Mouse (Mus musculus) lung, postnatal 4 days (tissue): ENCODE measurements around the gene Trmt61a.
"Not testable (repeated sequence)": the region's sequence is repeated elsewhere in the genome, so short reads cannot be mapped to it uniquely, and the experiment has no call there.

ENCODE experiments used
- DNase-seq, 2 experiments: peaks; one replicate each; pipeline ENCODE4 v3.0.0; 2021

Gene Trmt61a

DNA sequence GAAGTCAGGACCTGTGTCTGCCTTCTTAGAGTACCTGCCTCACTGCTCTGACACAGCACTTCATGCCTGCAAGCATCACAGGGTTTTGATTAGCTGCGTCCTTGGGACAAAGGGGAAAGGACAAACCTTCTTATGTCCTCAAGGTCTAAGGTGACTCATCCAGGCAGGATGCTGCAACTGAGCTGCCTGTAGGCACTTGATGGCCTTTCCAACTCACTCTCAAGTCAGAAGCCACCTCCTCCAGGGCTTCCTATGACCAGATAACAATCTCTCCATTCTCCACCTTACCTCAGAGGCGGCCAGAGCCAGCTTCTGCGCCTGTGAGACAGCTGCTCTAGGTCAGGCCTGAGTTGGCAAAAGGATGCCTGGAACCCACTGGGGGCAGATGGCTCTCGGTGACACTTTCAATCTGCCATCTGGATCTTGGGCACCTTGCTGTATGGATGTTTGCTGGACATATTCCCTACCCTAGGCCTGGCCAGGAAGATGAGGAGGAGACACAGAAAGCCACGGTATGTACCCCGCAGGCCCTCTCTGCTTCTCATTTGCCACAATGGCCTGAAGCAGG lies 20.5 kb downstream of the Trmt61a start:
- peak in 1 of 2 experiments; percentile 22 for DNase-seq

DNA sequence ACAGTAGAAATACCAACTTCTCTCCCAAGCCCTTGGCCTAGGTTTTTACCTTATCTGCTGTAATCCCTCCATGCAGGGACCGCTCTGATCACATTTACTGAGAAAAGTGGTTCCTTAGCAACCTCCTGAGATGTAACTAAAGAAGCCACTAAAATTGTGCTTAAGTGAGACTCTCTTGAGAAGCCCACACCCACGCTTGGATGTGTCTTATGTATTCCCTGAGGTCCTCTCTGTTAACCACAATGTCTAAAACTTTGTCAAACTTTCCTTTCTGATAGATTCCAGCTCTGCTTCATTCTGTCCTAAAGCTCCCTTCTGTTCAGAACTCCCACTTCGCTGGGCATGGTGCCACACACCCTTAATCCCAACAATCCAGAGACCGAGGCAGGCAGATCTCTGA lies 21.6 kb downstream of the Trmt61a start:
- no peak for DNase-seq

DNA sequence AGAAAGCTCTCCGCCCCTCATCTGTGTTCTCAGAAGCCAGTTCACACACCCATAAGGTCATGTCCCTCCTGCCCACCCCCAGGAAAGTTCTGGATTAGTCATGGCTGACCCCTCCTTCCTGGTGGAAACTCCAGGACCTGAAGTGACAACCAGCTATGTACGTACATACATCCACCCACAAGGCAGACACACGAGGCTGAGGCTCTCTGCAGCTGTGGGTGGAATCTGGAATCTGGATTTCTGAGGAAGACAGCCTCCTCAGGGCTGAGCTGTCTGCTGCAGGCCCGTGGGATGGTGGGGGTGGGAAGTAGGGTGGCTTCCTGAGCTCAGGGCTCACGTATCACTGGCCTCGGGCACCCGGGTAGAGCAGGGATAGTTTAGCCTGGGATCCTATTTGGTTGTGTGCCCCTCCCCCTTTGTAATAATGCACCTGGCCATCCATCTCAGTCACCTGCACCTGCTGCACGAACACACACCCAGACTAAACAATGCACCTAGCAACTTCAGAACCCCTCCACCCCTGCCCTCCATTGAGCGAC lies 23.1 kb downstream of the Trmt61a start:
- DNase-seq, result no peak

DNA sequence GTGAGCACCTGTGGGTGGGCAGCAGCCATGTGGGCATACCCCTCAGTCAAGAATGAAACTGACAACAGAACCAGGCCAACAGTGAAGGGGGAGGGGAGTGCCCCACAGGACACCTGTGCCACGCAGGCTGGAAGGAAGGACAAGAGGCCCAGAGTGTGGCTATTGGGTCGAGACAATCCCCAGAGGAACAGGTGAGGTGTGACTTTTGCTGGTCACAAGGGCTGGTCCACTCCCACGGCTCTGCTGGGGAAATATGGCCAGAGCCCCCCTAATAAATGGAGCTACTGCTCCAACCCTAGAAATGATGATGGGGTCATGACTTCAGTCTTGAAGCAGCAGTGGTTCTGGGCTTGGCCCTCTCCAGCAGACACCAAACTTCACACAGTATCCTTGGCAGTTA lies 25.4 kb downstream of the Trmt61a start:
- DNase-seq, result no peak

DNA sequence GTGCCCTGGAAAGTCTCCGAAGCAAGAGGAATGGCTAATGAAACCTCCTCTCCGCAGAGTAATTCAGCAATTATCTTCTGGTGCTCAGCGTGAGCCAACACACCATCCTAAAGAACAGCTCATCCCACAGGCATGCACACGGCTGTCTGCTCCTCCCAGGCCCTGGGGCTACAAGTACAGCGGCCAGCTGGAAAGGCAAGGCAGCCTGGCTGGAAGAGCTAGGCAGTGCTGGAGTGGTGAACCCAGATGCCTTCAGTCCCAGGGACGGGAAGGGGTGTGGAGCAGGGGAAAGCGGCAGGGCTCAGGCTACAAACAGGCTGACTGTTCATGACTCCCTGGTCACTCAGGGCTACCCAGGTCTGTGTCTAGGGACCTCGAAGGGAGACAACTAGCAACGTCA lies 26.7 kb downstream of the Trmt61a start:
- peak; percentile 66 to 85 for DNase-seq

DNA sequence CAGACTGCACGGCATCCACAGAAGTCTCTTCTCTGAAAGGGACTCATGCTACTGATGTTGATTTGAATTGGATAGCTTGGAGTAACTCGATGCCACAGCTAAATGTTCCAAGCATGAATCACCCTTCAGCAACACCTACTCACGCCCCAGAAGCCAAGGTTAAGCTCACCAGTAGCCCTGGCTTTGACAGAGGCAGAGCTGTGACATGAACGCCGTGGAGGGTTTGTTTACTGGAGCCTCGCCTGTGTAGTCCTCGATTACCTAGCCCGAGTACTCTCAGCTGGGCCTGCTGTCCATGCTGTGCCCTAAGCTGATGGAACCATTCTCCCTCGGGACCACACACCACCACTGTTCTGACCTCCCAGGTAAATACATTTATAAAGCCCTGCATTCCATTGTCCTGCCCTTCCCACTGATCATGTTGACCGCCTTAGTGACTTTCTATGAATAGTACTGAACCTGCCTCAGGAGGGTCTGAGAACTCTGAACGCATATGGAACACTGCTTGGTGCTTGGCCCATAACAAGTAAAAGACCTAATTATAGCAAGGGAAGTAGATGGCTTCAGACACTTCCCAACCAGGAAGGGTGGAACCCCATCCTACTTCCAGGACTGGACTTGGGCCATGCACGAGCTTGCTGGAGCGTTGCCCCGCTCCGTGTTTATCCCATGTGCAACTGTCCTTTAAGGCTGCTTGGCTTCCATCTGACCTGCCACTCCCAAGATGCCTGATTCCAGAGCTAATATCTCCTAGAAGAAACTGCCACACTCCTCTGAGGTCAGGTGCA lies 27.5 kb downstream of the Trmt61a start:
- peak; percentile 78 to 90 for DNase-seq

DNA sequence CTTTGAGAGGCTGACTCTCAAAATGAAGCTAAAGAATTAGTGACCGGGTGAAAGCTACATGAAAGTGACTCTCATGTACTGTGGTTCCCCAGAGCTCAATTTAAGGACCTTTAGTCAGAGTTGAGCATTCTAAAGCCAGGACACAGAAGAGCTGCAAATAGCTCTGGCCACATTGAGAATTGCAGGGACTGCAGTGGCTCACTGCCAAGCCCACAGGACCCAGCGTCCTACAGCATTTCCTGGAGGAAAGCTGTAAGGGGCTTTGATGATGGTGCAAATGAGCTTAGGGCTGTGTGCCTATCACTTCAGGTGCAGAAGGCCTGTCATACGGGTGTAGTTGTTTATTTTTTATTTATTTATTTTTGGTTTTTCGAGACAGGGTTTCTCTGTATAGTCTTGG lies 30.3 kb downstream of the Trmt61a start:
- peak in 1 of 2 experiments; percentile 32 for DNase-seq

DNA sequence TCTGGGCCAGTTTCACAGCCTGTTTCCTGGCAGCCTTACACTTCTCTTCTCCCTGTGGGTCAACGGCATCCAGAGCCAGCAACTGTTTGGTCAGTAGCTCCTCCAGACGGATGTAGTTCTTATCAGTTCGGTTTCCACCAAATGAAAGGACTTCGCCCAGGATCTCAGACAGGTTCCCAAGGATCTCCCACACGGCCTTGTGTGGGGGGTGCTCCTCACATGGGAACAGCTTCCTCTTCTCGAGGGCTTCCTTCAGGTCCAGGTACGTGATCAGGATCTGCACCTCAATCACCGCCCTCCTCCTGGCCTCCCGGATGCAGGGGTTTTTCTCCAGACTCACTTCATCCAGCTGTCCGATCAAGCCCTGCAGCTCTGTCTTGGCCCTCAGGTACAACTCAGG lies 32.2 kb downstream of the Trmt61a start:
- DNase-seq, result no peak

DNA sequence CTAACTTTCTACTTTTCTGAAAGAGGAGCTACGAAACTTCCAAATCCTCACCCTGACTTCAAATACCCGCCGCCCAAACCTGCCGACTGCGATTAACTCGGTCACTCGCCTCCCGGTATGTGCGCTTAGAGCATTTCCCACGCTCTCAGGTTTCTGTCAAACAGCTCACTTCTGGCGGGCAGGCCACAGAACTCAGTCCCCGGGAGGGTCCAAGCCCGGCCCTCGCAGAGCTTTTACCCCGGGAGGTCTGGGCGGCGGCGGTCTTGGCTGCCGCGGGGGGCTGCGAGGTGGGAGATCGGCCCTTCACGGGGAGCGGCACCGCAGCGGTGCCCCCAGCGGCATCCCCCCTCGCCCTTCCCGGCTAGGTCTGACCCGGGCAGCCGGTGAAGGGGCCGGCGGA lies 34.6 kb downstream of the Trmt61a start:
- DNase-seq, result peak in 1 of 2 experiments; percentile 42

DNA sequence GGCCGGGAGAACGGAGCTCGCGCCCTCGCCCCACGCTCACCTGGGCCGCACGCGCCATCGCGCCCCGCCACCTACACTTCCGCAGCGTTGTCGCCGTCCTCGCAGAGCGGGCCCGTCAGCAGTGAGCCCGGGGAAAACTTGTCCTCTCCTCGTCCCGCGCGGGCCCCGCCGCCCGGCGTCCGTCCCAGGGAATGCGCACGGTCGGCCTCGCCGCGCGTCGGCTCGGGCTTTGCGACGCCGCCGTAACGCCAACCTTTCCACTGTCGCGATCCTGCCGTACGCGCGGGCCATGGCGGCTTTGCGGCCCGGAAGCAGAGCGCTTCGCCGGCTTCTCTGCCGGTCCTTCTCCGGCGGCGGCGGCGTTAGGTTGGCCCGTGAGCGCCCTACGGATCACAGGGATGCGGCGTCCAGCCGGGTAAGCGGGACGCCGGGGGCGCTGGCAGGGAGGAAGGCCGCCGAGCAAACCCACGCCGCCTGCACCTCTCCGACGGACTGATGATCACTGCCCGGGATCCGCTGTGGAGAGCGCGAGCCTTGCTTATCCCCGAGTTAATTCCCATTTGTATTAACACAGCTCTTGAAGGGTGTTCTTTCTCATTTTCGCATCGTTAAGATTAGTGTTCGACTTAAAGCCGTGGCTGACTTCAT lies 35.2 kb downstream of the Trmt61a start, which contains the start of the genes Bag5 and Apopt1:
TSS of gene Bag5 (minus strand) at position 254 of the 648 bp plus-strand sequence.
TSS of gene Apopt1 (plus strand) at position 258 of the 648 bp plus-strand sequence.
- peak; percentile 94 to 96 for DNase-seq

DNA sequence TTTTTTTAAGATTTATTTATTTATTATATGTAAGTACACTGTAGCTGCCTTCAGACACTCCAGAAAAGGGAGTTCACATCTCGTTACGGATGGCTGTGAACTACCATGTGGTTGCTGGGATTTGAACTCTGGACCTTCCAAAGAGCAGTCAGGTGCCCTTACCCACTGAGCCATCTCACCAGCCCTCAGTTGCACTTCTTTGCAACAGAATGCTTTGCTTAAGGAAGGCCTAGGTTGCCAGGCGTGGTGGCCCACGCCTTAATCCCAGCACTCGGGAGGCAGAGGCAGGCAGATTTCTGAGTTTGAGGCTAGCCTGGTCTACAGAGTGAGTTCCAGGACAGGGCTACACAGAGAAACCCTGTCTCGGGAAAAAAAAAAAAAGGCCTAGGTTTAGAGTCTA lies 36.0 kb downstream of the Trmt61a start:
- DNase-seq, result not testable (repeated sequence)

DNA sequence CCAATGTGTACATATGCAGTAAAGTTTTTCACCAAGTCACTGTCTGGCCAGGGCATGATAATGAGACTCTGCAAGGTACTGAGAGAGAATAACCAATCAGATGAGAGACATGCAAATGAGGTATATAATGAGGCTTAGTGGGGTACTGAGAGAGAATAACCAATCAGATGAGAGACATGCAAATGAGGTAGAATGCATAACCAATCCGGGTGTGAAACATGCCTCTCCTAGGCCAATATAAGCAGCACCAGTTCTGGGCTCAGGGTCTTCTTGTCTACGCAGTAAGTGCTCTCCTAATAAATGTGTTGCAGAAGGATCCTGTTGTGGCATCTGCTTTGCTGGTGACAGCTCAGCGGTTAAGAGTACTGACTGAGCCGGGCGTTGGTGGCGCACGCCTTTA lies 38.6 kb downstream of the Trmt61a start:
- DNase-seq, result no peak

DNA sequence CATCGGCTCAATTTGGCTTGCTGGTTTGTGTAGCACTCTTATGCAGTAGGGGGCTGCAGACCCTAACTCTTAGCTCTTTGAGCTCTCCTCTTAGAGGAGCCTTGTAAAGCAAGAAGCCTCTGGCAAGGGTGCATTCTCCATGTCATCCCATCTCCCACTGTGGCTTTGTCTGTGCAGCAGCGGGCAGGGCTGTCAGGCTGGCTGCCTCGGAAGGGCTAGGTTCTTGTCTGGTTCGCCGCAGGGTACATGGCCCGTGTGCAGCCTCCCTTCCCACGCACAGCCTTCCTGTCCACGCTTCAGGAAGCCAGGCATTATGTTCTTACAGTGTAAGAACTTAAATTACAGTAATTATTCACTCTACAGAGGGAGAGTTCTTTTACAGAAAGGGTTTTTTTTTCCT lies 40.8 kb downstream of the Trmt61a start:
- no peak for DNase-seq

DNA sequence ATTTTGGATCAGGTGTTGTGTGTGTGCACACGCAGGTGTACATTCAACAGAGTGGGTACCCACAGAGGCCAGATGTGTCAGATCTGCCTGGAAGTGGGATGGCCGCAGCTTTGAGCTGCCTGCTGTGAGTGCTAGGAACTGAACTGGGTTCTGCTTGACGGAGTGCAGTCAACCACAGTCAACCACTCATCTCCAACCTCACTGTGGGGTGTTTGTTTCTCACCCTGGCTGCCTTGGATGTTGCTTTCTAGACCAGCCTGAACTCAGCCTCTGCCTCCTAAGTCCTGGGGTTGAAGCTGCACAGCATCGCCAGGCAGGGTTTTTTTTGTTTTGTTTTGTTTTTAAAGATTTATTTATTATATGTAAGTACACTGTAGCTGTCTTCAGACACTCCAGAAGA lies 42.3 kb downstream of the Trmt61a start:
- DNase-seq, result no peak

DNA sequence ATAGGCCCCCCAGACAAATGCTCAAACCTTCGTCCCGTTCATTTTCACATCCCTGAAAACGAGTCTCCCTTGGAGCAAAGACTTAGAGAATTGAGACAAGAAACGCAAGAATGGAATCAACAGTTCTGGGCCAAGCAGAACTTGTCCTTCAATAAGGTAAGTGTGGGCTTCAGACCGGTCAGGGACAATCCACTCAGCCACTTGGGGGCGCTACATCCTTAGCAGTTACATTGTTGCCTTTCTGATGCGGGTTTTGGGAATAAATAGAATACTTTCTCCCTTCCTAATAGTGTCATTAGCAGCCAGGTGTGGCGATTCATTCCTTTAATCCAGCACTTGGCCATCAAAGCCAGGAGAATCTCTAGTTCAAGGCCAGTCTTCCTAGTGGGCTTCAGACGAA lies 44.7 kb downstream of the Trmt61a start:
- peak in 1 of 2 experiments; percentile 56 for DNase-seq

DNA sequence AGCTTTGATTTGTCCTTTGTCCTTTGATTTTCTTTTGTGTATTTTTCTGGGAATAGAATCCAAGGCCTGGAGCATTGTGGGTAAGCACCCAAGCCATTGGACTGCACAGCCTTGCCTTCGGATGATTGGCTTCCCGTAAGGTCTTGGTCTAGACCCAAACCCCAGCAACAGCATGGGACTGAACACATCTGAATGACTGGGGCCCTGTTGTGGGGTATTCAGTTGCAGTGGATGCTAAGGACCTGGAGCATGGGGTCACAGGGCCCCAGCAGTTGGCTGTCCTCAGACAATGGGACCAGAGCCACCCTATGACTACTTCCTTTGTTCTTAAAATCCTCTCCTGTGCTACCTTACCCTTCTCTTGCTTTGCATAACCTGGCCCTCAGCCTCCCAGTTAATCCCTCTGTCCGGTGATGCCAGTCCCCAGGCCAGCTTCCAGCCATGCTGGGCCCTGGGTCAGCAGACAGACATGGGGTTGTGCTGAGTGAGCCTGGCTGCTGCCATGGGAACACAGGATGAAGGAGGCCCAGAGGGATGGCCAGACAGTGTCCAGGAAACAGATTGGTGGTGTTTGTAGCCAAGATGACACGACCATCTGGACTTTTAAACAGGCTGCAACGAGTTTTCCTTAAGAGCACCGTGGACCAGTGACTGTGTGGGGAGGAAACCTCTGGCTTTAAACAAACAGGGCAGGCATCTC lies 46.9 kb downstream of the Trmt61a start:
- no peak for DNase-seq

DNA sequence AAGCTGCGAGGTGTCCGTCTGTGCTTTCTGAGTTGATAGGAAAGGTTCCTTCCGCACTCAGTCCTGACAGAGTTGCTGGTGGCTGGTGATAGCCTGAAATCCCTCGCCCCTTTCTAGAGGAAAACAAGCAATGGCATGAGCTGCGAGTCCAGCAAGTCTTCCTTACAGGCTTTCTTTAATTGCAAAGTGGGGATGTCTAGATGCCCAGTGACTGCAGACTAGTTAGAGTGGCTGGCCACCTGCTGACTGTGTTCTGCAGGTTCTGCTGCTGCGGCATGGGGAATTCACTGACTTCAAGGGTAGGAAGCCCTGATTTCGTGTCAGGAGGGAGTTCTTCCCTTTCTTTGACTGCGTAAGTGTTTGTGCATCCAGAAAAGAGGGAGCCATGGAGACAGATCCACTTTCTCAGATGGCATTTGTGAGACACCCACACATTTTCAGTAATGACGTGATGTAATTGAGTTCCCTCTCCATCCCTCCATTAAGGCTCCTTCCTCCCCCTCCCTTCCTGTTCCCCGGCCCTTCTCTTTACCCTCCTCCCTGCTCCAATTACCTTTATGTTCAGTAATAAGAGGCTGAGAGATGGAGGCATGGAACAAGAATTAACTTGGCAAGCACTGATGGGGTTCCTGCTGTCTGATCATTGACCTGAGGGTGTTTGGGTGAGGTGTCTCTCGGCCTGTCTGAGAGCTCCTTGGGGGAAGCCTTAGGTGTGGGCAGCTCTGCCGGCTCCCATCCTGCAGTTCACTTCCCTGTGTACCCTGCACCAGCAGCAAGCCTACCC lies 47.6 kb downstream of the Trmt61a start:
- no peak for DNase-seq

DNA sequence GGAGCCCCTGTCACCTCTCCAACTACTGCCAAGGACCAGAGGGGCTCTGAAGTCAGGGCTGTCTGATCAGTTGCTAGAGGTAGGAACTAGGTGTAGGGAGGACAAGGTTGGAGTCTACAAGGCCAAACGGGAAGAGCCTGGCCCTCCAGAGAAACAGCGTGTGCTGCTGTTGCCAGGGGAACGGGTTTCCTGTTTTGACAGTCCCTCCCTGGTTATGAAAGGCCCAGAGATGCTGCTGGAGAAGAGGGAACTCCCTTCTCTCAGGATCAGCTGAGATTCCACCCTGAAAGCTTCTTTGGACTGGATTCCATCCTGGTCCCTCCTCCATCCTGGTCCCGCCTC lies 48.2 kb downstream of the Trmt61a start:
- peak; percentile 48 to 61 for DNase-seq

DNA sequence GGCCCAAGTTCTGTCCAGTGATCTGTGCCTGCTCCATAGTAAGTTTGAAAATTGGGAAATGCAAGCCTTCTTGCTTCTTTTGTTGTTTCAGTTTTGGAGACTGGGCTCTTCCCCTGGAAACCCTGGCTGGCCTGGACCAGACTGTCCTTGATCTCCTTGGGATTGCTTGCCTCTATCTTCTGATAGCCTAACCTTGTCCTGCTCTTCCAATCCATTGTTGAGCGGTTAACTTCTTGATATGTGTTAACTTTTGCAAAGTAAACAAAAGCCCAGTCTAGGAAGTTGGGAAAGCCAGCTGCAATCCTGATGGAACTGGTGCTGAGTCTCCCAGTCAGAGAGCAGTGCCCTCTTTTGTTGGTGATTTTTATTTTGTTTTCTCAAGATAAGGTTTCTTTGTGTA lies 50.1 kb downstream of the Trmt61a start:
- no peak for DNase-seq

DNA sequence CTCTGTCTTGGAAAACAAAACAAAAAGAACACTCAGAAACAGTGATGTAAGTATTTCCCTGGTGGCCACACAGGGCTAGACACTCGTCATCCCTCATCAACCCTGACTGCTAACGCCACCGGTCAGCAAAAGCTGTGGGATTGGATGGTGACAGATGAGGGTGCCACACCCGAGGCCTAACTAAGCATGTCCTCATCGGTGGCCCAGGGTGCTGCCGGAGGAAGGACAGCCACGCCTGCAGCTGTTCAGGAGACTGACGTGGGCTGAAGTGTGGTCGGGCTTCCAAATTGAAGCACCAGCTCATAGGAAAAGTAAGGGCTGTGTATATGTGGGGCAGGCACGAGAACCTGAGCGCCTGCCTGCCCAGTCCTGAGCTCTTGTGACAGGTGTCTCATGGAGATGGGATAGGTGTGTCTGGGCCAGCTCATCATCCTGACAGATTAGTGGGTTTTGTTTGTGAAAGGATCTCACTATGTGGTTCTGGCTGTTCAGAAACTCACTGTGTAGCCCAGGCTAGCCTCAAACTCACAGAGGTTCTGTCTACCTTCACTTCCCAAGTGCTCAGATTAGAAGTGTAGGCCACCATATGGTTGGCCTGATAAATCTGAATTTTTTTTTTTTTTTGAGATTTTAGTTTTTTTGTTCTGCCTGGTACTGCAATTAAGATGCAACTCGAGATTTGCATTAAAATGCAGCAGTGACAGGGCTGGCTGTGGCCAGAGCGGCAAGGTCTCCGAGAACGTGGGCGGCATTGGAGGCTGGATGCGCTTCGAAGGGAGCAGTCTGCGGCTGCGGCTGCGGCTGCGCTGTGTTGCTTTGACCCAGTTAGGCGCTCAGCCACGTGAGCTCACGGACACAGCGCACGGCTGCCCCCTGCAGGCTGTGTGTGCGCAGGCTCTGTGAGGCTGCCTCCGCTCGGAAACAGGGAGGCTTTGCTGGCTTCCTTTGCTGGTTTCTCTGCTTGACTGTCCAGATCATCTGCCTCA lies 54.2 kb downstream of the Trmt61a start:
- peak; percentile 89 for DNase-seq

DNA sequence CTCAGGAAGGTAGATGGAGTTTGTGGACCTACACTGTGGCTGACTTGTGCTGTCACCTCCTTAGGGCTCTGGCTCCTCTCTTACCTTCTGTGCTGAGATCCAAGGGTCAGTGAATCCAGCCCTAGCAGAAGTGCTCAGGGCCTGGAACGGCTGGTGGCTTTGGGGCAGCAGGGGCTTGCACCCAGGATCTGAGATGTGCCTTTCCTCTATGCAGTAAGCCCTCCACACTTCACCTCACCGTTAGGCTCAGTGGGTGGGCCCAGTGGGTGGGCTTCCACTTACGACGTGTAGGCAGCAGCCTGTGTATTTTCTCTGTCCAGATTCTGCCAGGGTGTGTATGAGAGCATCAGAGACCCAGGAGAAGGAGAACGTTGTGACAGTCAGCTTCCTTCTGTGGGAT lies 55.0 kb downstream of the Trmt61a start:
- DNase-seq, result no peak
